Mouse (Mus musculus) splenic B cell, adult 2 months (primary cell): ENCODE data around the gene 9230112D13Rik.

Source experiments
- DNase-seq: peaks from one replicate; pipeline ENCODE4 v3.0.0-alpha.2; 2011; ENCODE audit warnings: low read depth, low spot score
- H3K27me3 ChIP-seq: 2 replicates; pipeline ENCODE4 v1.6.1; 2012; ENCODE audit warnings: mild to moderate bottlenecking, low read length, moderate library complexity, mixed read lengths; ENCODE audit not compliant: control insufficient read depth, poor library complexity, insufficient read depth, severe bottlenecking
- H3K36me3 ChIP-seq: 2 replicates; pipeline ENCODE4 v1.6.1; 2012; ENCODE audit warnings: mild to moderate bottlenecking, low read length, moderate library complexity, mixed read lengths; ENCODE audit not compliant: control insufficient read depth, poor library complexity, insufficient read depth, severe bottlenecking

Gene 9230112D13Rik

GRCm38 (mm10) chr14:34553470-34553869 lies 30.9 kb upstream of the 9230112D13Rik start:
- no peak for DNase-seq
- Histone ChIP-seq H3K27me3 (no peaks in the 10 kb centered on the region; the same call in 1 of the 2 replicates), H3K36me3 (no peaks in the 10 kb centered on the region)

GRCm38 (mm10) chr14:34552226-34552625 lies 29.6 kb upstream of the 9230112D13Rik start:
- no peaks in the 10 kb centered on the region; the same call in 1 of the 2 replicates for H3K27me3 ChIP-seq
- no peaks in the 10 kb centered on the region for H3K36me3 ChIP-seq
- DNase-seq, result no peak

- Histone ChIP-seq H3K36me3 (no peaks in the 10 kb centered on the region), H3K27me3 (no peaks in the 10 kb centered on the region; the same call in 1 of the 2 replicates)
- peak; percentile 58 for DNase-seq
These were observed 26.5 kb upstream of the 9230112D13Rik start for GRCm38 (mm10) chr14:34549004-34549671.

GRCm38 (mm10) chr14:34548391-34549001 lies 25.9 kb upstream of the 9230112D13Rik start:
- DNase-seq, result peak; percentile 4
- Histone ChIP-seq H3K36me3 (no peaks in the 10 kb centered on the region), H3K27me3 (no peaks in the 10 kb centered on the region; the same call in 1 of the 2 replicates)

GRCm38 (mm10) chr14:34544545-34544944 lies 21.9 kb upstream of the 9230112D13Rik start:
- DNase-seq, result no peak
- no peaks in the 10 kb centered on the region for H3K36me3 ChIP-seq
- H3K27me3 ChIP-seq, result no peaks in the 10 kb centered on the region; the same call in 1 of the 2 replicates

GRCm38 (mm10) chr14:34544001-34544400 lies 21.4 kb upstream of the 9230112D13Rik start:
- DNase-seq, result no peak
- Histone ChIP-seq H3K36me3 (no peaks in the 10 kb centered on the region), H3K27me3 (no peaks in the 10 kb centered on the region)

GRCm38 (mm10) chr14:34543596-34543995 lies 21.0 kb upstream of the 9230112D13Rik start:
- DNase-seq, result no peak
- no peaks in the 10 kb centered on the region for H3K27me3 ChIP-seq
- no peaks in the 10 kb centered on the region for H3K36me3 ChIP-seq

GRCm38 (mm10) chr14:34541896-34542295 lies 19.3 kb upstream of the 9230112D13Rik start:
- no peaks in the 10 kb centered on the region for H3K36me3 ChIP-seq
- H3K27me3 ChIP-seq, result no peaks in the 10 kb centered on the region
- DNase-seq, result no peak

GRCm38 (mm10) chr14:34540685-34541162 lies 18.1 kb upstream of the 9230112D13Rik start:
- no peak for DNase-seq
- no peaks in the 10 kb centered on the region for H3K36me3 ChIP-seq
- H3K27me3 ChIP-seq, result no peaks in the 10 kb centered on the region

GRCm38 (mm10) chr14:34535883-34536282 lies 13.3 kb upstream of the 9230112D13Rik start:
- H3K36me3 ChIP-seq, result no peaks in the 10 kb centered on the region
- no peak for DNase-seq
- no peaks in the 10 kb centered on the region for H3K27me3 ChIP-seq

GRCm38 (mm10) chr14:34533537-34533936 lies 10.9 kb upstream of the 9230112D13Rik start:
- Histone ChIP-seq H3K27me3 (no peaks in the 10 kb centered on the region), H3K36me3 (no peaks in the 10 kb centered on the region)
- DNase-seq, result no peak

GRCm38 (mm10) chr14:34532536-34532935 lies 9.9 kb upstream of the 9230112D13Rik start:
- Histone ChIP-seq H3K36me3 (no peaks in the 10 kb centered on the region), H3K27me3 (no peaks in the 10 kb centered on the region)
- no peak for DNase-seq

GRCm38 (mm10) chr14:34528804-34529203 lies 6.2 kb upstream of the 9230112D13Rik start:
- Histone ChIP-seq H3K36me3 (no peaks in the 10 kb centered on the region), H3K27me3 (no peaks in the 10 kb centered on the region)
- no peak for DNase-seq

- no peaks in the 10 kb centered on the region for H3K36me3 ChIP-seq
- no peak for DNase-seq
These were observed 4.5 kb downstream of the 9230112D13Rik start for GRCm38 (mm10) chr14:34517959-34518544.

GRCm38 (mm10) chr14:34516960-34517577 lies 5.5 kb downstream of the 9230112D13Rik start:
- no peak for DNase-seq

More at GRCm38 (mm10) chr14:34517959-34518544, 4.5 kb downstream of the 9230112D13Rik start:
- no peaks in the 10 kb centered on the region for H3K27me3 ChIP-seq

More at GRCm38 (mm10) chr14:34516960-34517577, 5.5 kb downstream of the 9230112D13Rik start:
- no peaks in the 10 kb centered on the region for H3K36me3 ChIP-seq
- H3K27me3 ChIP-seq, result no peaks in the 10 kb centered on the region
